Mouse (Mus musculus) kidney, postnatal 25 days (tissue): ENCODE results near the gene Zbtb14.

Source experiments
- DNase-seq, 2 experiments: peaks; one replicate each; pipeline ENCODE4 v3.0.0; 2021; ENCODE audit warnings: mixed read lengths in 2 of 2

Zbtb14 gene

DNA sequence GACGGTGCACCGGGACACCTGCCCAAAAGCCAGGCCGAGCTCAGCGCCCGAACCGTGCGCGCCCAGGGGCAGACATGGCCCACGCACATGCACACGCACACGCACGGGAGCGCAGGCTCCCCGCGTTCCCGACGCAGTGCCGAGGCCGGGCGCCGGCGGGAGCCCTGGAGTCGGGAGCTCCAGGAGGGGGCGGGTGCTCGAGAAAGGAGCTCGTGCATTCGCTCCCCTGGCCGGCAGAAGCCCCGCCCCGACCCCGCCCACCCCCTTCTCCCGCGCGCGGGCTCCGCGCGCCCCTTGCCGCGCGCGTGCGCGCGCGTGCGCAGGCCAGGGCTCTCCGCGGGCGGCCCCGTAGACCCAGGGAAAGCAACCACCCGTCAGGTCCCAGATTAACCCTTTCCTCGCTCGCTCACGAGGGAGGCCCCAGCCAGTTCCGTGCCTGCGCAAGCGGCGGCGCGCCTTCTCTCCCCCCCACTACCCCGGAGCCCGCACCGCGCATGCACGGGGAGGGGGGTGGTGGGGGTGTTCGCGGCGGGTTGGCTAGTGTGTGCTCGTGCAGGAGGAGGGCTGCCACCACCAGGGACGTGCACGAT lies at the start of gene Zbtb14:
TSS of gene Zbtb14 (plus strand) at position 540 of the 590 bp plus-strand sequence.
- peak; percentile 93 to 98 for DNase-seq

DNA sequence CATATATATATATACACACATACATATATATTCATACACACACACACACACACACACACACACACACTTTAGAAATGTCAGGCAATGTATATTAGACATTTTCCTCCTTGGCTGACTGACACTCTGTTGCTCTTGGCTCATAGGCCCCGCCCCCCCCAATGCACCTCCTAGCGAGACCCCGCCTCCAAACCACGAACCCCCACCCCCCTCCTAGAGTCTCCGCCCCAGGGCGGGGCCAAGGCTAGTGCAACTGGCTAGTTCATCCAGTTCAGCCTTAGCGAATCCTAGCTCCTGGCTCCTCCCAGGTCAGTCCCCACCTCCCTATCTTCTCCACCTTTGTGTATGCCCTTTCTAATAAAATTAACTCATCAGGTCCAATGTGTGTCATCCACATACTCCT lies 36.8 kb upstream of the Zbtb14 start:
- DNase-seq, result no peak

DNA sequence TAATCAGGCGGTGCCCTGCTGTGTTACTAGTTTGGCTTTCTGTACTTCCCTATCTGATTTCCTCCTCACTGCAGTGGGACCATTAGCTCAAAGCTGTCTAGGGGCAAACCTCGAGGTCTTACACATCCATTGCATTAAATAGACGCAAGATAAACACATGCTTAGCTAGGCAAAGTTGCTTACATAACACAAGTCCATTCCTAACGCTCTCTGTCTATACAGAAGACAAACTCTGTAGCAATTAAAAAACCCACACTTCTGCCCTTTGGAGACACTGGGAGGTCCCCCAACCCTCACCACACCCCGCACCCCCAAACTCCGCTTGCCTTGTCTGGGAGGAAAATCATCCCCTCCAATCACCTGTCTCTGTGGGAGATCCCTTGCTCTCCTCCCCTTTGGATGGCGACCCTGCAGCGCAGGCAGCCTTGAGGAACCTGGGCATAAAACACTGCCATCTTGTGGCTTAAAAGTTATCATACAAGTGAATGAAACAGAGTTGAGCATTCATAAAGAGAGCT lies 33.8 kb upstream of the Zbtb14 start:
- DNase-seq, result peak in 1 of 2 experiments; percentile 2

DNA sequence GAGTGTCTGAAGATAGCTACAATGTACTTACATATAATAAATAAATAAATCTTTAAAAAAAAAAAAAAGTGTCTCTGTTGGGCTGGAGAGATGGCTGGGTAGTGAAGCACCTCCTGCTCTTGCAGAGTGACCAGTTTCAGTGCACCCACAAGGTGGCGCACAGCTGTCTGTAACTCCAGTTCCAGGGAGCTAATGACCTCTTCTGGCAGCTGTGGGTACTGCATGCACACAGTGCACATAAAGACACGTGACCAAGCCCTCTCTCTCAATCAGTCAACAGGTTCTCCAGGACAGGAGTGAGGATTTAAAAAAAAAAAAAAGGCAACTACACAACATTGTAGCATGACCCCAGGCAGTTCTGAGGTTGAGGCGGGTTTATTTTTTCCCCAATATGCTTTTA lies 17.8 kb upstream of the Zbtb14 start:
- DNase-seq, result peak in 1 of 2 experiments; percentile 40

DNA sequence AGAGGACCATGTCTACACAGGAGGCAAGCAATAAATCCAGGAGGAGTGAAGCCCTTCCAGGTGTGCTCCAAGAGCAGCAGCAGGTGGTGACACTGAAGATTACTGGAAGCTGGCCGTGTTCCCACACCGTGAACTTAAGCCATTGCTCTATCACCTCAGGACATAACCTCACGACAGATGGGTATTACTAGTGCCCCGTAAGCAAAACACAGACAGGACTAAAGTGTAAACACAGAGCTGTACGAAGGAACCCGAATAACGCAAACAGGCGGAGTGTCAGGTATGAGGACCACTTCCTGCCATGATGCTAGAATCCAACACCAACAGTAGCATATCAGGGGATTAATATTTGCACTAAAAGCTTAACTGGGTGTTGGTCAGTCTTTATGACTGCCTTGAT lies 2.0 kb upstream of the Zbtb14 start:
- no peak for DNase-seq

DNA sequence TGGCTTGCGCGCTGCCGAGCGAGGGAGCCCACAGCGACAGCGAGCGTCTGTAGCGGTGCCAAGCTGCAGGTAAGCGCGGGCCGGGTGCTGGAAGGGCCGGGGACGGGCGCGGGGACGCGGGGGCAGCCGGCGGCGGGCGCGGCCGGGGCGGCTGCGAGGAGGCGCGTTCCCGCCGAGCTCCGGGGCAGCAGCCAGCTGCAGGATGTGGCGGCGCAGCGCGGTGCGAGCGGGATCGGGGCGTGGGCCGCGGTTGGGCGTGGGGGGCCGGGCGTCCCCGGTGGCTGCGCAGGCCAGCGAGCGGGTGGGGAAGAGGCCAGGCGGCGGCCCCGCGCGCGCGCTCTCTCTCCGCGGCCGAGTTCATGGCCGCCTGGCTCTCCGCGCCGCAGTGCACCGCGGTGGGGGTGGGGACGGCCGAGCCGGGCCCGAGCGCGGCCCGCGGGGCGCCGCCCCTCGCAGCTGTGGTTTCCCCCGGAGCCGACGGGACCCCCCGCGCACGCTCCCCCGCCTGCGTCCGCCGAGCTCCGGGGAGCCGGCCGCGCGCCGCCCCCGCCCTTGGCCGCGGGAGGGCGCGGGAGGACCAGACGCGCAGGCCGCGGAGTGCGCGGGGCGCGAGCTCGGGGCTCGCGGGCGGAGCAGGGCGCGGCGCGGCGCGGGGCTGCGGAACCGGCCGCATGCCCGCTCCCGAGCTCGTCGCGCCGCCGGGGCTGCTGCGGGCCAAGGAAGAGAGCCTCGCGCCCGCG lies 521 bp downstream of the Zbtb14 start:
- peak; percentile 69 to 91 for DNase-seq

DNA sequence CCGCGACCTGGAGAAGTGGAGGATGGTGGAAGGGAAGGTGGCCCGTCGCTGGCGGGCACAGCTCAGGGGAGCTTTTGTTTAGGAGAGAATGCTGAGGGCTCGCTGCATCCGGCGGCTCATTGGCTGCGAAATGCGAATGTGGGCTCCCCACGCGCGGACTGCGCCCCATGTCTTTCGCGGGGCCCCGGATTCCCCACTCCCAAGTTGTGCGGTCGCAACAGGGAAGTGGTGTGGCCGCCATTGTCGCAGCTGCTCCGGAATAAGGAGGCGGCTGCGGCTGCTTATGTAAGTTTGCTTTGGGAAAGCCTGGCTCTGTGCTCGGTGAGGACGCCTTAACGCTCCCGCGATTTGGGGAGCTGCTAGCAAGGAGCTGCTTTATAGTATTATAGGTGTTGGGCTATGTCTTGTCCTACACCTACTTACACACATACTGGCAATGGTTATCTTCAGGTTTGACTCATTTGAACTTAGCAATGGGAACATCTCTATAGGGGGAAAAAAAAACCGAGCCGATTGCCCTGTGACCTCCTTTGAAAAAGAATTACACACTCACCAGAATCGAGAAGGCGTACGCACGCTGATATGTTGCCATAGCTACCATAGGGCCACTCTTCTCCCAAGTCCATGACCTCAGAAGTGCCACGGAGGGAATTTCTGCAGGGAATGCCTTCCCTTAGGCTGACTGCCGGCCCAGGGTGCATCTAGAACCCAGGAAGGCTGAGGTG lies 1.3 kb downstream of the Zbtb14 start:
- peak; percentile 71 to 81 for DNase-seq

DNA sequence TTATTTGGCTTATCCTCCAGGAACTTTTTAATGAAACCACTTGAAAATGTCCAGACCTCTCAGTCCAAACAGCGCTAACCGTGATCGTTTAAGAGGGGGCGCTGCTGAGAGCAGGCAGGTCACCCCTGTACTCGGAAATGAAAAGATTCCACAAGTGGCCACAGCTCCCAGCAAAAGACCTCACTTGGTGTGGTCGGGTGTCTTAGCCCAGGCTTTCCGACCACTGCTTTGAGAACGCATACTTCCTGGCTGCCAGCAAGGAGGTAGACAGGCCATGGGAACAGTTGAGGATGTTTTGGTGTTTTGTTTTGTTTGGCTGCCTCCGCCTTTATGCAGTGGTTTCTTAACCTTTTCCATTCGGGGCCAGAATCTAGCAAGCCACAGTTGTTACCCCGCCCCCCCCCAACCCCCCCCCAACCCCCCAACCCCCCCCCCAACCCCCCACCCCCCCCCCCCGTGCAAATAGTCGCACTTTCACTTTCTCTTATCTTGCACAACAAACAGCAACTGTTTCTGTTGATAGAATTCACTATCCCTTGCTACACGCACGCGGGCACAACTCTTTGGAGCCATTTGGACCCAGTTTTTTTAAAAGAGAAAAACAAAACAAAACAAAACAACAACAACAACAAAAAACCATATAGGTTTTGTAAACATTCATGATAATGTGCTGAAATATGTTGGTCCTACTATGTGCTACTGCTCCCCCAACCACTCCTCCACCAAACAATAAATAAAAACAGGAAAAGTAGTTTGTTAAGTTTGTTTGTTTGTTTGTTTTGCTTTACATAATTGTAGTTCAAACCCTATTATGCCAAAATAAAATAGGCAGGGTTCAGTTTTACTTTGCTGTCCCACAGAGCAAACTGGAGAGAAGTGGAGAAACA lies 13.5 kb downstream of the Zbtb14 start:
- peak; percentile 46 to 55 for DNase-seq

DNA sequence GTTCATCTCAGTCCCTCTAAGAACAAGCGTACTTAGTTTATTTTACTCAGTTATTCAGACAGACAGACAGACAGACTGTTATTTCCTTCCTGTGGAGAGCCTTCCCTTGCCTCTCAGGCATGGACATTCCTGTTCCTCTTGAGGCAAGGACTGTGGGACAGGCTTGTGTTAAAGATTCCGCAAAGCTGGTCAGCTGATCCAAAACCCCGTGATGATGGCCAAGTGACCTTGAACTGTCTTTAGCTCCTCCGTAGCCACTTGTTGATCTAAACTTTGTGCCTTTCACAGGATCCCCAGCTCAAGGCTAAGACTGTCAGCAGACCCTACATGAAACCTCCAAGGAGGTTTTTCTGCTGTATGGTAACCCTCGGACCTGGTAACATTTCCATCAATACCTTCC lies 14.3 kb downstream of the Zbtb14 start:
- DNase-seq, result no peak

DNA sequence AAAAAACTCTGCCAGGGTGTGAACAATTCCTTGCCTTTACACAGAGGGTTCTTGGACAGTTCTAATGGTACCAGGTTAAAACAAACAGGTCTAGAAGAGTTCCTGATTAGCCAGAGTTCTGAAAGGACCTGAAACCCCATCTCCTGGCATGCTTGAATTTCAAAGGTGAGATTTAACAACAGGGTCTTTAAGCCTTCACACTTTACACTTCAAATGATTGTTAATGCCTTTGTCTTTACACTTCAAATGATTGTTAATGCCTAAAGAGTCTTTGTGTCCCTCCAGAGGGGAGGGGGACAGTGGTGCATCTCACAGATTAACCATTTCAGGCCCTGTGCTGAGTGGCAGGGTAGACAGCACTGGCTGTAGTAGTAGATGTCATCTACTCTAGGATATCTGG lies 15.2 kb downstream of the Zbtb14 start:
- DNase-seq, result no peak

DNA sequence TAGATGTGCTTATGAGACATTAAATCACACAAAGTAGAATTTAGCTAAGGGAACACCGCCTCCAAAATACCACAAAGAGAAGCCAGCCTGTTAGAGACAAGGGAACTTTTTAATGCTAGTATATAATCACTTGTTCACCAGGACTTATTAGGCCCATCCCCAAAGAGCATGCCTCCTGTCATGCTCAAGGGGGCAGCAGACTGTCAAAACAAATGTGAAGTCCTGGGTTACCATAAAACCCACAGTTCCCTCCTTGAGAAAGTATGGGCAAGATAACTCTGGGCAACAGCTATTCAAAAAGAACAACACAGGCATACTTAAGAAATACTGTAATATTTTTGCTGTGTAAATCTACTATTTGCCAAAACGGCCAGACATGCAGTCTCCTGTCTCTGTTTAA lies 18.3 kb downstream of the Zbtb14 start:
- DNase-seq, result no peak

DNA sequence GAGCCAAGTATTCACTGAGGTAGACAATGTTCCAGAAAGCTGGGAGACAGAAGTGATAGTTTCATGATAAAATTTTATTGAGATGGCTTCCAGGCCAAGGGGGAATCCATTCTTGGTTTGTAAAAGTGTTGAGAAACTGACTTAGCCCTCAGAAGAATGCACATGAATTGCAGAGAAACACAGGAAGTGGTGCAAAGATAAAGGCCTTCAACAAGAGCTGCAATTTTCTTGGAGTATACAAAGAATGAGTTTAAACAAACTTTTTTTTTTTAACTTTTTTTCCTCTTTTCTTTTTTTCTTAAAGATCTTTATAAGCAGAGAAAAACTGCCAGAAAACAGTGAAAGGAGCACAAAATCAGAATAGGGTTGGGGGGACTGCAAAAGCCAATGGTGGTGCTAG lies 33.3 kb downstream of the Zbtb14 start:
- no peak for DNase-seq

DNA sequence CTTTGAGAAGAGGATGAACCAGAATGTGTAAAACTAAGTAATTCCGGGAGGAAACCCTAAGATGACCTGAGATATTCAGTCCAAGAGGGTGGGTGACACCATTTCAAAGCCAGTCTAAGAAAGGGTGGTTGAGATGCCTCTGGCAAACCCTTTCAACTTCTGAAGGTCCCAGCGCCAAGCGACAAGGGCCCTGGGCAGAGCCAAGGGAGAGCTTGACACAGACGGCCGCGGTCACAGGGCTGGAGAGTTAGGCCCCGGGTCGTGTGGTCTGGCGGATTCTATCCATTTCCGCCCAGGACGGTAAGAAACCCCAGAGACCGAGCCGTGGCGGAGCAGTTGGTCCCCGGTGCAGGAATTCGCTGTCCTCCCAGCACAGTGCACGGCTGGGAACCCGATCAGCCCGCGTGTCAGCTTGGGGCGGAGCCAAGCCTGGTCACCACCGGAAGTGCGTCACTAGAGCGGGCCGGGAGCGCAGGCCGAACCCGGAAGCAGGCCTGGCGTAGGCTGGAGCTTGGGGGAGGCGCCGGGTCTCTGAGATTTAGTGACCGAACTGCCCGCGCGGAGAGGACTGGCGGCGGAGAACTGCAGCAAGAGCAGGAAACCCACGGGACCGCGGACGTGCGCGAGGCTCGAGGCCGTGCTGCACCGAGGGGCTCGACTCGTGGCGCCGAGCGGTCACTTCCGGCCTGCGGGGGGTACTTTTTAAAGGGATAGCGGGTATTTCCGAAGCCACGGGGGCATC lies 34.2 kb downstream of the Zbtb14 start:
- peak; percentile 96 for DNase-seq

DNA sequence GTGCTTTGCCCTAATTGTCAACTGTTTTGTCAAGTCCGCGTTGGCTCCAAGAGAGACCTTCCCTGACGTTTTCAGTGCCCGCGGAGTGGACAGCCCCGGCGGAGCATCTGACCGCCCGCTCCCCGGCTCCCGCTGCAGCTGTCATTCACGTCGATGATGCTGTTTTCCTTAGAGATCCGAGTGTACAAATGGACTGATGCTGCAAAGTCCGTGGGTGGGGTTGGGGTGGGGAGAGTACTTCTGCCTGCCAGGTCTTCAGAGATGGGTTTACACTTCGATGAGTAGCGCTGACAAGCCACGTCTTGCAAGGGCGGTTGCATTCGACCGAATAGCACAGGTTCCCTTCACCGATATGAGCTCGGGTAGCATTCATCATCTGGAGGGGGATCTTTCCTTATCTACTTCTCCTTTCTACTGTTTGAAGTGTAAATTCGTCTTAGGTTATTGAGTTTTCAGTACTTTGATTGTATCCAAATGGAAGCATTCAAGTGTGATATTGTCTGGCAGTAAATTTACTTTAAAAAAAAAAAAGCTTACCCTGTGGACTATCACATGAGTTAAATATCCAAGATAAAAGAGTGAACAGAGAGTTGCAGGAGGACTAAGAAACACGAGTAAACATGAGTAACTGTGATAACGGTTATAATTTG lies 35.0 kb downstream of the Zbtb14 start:
- DNase-seq, result no peak

DNA sequence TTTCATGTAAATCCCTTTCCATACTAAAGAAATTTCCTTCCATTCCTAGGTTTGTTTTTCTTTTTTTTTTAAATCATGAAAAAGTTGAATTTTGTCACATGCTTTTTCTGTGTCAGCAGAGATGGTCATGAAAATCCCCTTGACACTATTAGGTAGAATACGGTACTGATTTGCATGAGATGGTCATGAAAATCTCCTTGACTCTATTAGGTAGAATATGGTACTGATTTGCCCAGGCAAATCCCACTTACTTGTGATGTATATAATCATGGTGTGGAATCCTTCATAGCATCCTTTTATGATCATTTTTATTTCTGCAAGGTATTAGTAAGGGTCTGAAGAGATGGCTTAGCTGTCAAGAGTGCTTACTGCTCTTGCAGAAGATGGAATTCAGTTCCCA lies 38.7 kb downstream of the Zbtb14 start:
- DNase-seq, result no peak

DNA sequence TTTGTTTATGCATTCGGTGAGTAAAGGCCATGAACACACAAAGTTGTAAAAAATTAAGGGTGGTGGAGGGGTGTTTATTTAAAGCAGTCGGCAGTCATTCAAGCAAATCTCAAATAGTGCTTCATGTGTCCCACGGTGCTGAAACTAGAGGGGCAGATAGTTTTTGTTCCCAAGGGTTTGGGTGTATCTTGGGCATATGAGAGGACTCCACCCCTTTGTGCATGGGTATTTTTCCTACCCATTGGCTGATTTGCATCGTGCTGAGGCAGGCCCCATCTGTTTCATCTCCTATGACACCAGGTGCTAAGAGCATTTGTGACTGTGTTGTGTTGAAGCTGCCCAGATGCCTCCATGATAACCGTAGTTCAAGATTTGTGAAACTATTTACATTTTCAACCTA lies 55.0 kb downstream of the Zbtb14 start:
- no peak for DNase-seq

DNA sequence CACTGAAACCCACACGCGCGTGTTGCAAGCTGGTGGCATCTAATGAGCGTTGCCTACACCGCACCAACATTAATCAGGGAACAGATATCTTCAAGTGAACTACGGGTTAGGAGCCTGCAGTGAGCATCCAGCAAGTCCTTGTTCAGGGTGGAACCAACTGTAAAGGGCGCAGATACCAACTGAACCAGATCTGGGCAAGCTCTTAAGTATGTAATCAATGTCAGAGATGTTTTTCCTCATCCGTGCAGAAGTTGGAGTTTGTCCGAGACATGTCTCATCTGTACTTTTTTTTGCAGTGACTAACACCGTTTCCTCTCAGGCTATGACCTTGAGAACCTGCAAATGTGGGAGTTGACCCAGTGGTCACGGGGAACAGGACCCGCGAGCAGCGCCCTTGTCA lies 55.6 kb downstream of the Zbtb14 start:
- DNase-seq, result no peak

DNA sequence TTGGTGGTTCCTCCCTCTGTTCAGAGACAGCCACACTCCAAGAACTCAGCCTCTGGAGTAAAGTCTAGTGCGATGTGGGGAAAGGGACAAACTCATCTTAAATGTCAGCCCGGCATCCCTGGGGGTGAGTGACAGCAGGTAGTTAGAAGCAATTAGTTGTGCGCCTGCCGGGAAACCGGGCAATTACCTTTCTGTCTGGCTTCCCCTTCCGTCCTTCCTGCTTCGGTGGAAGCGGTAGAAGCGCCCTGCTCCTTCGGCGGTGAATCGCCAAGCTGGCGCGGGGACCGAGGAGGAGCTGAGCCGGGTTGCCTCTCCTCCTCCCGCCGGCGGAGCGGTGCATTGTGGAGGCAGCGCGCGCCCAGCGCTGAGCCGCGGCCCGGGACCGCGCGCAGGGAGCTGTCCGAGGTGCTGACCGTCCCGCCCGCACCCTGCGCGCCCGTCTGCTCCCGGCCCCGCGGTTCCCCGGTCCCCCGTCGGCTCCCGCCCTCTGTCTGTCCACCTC lies 56.2 kb downstream of the Zbtb14 start, which contains the start of gene Akain1:
TSS of gene Akain1 (plus strand) at position 337 of the 502 bp plus-strand sequence.
- DNase-seq, result peak; percentile 71 to 85

DNA sequence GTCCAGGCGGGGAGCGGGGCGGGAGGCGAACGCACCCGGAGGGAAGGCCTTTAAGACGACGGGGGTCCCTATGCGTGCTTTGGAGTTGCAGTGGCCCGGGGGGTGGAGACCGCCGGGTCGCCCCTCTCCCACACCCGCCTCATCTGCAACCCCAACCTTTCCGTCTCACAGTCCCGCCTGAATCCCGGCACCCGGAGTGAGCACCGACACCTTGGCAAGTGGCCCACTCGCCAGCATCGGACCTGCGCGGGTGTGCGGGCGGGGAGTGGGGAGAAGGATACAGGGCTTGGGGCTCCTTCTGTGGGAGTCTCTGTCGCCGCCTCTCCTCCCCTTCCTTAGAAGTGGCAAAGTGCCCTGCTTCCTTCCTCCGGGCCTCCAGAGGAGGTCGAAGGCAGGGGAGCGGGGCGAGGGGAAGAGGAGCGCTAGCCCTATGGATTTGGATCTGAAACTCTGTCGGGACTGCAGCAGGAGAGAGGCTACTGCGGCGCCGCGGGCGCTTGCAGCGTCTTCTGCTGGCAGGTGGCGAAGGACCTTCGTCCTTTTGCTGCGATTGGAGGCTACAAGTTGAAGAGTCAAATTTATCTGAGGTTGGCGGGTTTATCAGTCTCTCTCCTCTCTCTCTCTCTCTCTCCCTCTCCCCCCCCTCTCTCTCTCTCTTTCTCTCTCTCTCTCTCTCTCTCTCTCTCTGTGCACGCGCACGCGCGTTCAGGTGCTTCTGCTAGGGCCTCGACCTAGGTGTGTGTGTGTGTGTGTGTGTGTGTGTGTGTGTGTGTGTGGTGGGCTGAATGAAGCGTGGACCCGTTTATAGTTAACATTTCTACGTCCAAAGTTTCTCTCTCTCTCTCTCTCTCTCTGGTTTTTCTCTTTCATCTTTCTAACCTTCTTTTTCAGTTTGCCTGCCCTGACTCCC lies 57.0 kb downstream of the Zbtb14 start:
- peak; percentile 2 to 41 for DNase-seq
